8 mouse cellular contexts compared by ENCODE assay signal in genomic region chr15:78942663-78943062, GRCm38 (mm10). TPM values are rescaled to one million over a fixed set of nuclear protein-coding genes. Genes with fewer than 3 reads are reported as not detected.
A peak's percentile ranks its signal among the peaks of the same experiment; 100 is the strongest.
DNase-seq lines count a peak whose midpoint lies in the region; ATAC-seq and TF ChIP-seq lines count a peak whose summit lies in the region.

No protein-coding gene starts in this region.

- H3K27me3 ChIP-seq in embryonic facial prominence, embryonic 14.5 days (replicated peaks; ENCODE audit: control insufficient read depth, insufficient read depth, low read length), result no peaks in the 10 kb centered on the region
- H3K27me3 ChIP-seq in limb, embryonic 13.5 days, result no peaks in the 10 kb centered on the region
- no peaks in the 10 kb centered on the region for H3K27me3 ChIP-seq in midbrain, embryonic 16.5 days (ENCODE audit: control insufficient read depth, insufficient read depth, low read depth, low read length)
- no peaks in the 10 kb centered on the region for H3K27me3 ChIP-seq in spleen, adult 2 months (ENCODE audit: control insufficient read depth, insufficient read depth, low read length)

- no peak overlapping the region for H3K27ac ChIP-seq in embryonic facial prominence, embryonic 14.5 days (replicated peaks; ENCODE audit: low read depth, low read length)
- peak overlapping the region; percentile 3; the same call in 1 of the 2 replicates for H3K27ac ChIP-seq in limb, embryonic 13.5 days
- peak overlapping the region; percentile 63 for H3K27ac ChIP-seq in midbrain, embryonic 16.5 days (ENCODE audit: low read length)
- H3K27ac ChIP-seq in spleen, adult 2 months (ENCODE audit: insufficient read depth, low read length), result no peak overlapping the region

- peak overlapping the region; percentile 35; the same call in 1 of the 2 replicates for H3K9ac ChIP-seq in embryonic facial prominence, embryonic 14.5 days (ENCODE audit: low read depth, low read length)
- H3K9ac ChIP-seq in limb, embryonic 13.5 days, result peak overlapping the region; percentile 62
- peak overlapping the region; percentile 59 for H3K9ac ChIP-seq in midbrain, embryonic 16.5 days (ENCODE audit: low read depth, low read length)

- DNase-seq in CD4-positive, CD25-positive, alpha-beta regulatory T cell, adult 2 months (ENCODE audit: low read depth, low spot score), result peak; percentile 61
- peak; percentile 84 for DNase-seq in embryonic facial prominence, embryonic 14.5 days (ENCODE audit: low spot score)
- peak; percentile 82 for DNase-seq in heart, adult 8-10 months (ENCODE audit: low spot score)
- peak; percentile 68 to 82 for DNase-seq in kidney, adult 8-10 months
- peak in 1 of 2 experiments; percentile 54 for DNase-seq in spleen, adult 2 months (ENCODE audit: low read depth in 1 of 2, low spot score in 2 of 2)

- no peaks in the 10 kb centered on the region for H3K9me3 ChIP-seq in embryonic facial prominence, embryonic 14.5 days (ENCODE audit: control insufficient read depth, low read length)
- H3K9me3 ChIP-seq in limb, embryonic 13.5 days, result no peaks in the 10 kb centered on the region
- H3K9me3 ChIP-seq in midbrain, embryonic 16.5 days (replicated peaks; ENCODE audit: control insufficient read depth, low read length, poor library complexity, severe bottlenecking), result no peaks in the 10 kb centered on the region

- peak; percentile 70 for TF ChIP-seq CTCF in spleen, adult 2 months (IDR thresholded peaks at IDR 0.05; ENCODE audit: extremely low read depth, insufficient read depth, insufficient read length, insufficient replicate concordance)

- peaks cover 43% of the 10 kb centered on the region for H3K36me3 ChIP-seq in embryonic facial prominence, embryonic 14.5 days (ENCODE audit: control insufficient read depth, insufficient read depth, low read length)
- H3K36me3 ChIP-seq in limb, embryonic 13.5 days, result peaks cover 44% of the 10 kb centered on the region
- H3K36me3 ChIP-seq in midbrain, embryonic 16.5 days (ENCODE audit: control insufficient read depth, insufficient read depth, low read length), result peaks cover 23% of the 10 kb centered on the region
- peaks cover 21% of the 10 kb centered on the region for H3K36me3 ChIP-seq in spleen, adult 2 months (ENCODE audit: control insufficient read depth, insufficient read depth, low read length)

- no peak for ATAC-seq in CD4-positive, CD25-positive, alpha-beta regulatory T cell, adult 4 months
- ATAC-seq in embryonic facial prominence, embryonic 14.5 days (ENCODE audit: low read depth), result peak; percentile 60; the same call in 1 of the 2 replicates
- peak; percentile 59; the same call in 1 of the 2 replicates for ATAC-seq in limb, embryonic 13.5 days (ENCODE audit: low FRiP score, low read depth)
- peak; percentile 37; the same call in 1 of the 2 replicates for ATAC-seq in midbrain, embryonic 16.5 days

- peak overlapping the region; percentile 26 for H3K4me3 ChIP-seq in embryonic facial prominence, embryonic 14.5 days (ENCODE audit: low read depth, low read length)
- H3K4me3 ChIP-seq in limb, embryonic 13.5 days, result peak overlapping the region; percentile 38
- peak overlapping the region; percentile 29 for H3K4me3 ChIP-seq in midbrain, embryonic 16.5 days (ENCODE audit: low read depth, low read length)
- H3K4me3 ChIP-seq in spleen, adult 2 months (ENCODE audit: extremely low read depth, insufficient read depth, insufficient read length), result peak overlapping the region; percentile 10; the same call in 1 of the 2 replicates

- TF ChIP-seq POLR2A in spleen, adult 2 months (IDR thresholded peaks at IDR 0.05; ENCODE audit: low read depth, low read length), result no peak

- H3K4me1 ChIP-seq in embryonic facial prominence, embryonic 14.5 days (ENCODE audit: control insufficient read depth, insufficient read depth, low read length), result 0 out of 2 replicates have a peak, but pooled peaks cover 3% of the 10 kb centered on the region
- H3K4me1 ChIP-seq in limb, embryonic 13.5 days, result peaks cover 8% of the 10 kb centered on the region
- peaks cover 7% of the 10 kb centered on the region for H3K4me1 ChIP-seq in midbrain, embryonic 16.5 days (ENCODE audit: control insufficient read depth, insufficient read depth, low read length)
- peaks cover 2% of the 10 kb centered on the region; the same call in 1 of the 2 replicates for H3K4me1 ChIP-seq in spleen, adult 2 months (ENCODE audit: control insufficient read depth, insufficient read depth, insufficient read length)

- 4% methylated on average over 9 of the region's 9 CpGs for WGBS in embryonic facial prominence, embryonic 14.5 days
- WGBS in limb, embryonic 13.5 days, result 4% methylated on average over 9 of the region's 9 CpGs
- WGBS in midbrain, embryonic 16.5 days, result 2% methylated on average over 9 of the region's 9 CpGs
- WGBS in spleen, adult 2 months, result 35% methylated on average over 9 of the region's 9 CpGs

- H3K4me2 ChIP-seq in embryonic facial prominence, embryonic 14.5 days (ENCODE audit: low read depth, low read length), result peak overlapping the region; percentile 48
- peak overlapping the region; percentile 62 for H3K4me2 ChIP-seq in limb, embryonic 13.5 days (replicated peaks)
- peak overlapping the region; percentile 46 for H3K4me2 ChIP-seq in midbrain, embryonic 16.5 days (ENCODE audit: low read length)

RNA-seq across cellular contexts. Expression of gene Triobp, which starts 4.9 kb away (rescaled TPM):
- polyA plus RNA-seq in CD4-positive, CD25-positive, alpha-beta regulatory T cell, adult 4 months (2017; shearing (Covaris generic)), result 10 to 100 TPM; 15.6 to 20.0 TPM
- 46.2 and 47.4 TPM in 2 replicates for polyA plus RNA-seq in embryonic facial prominence, embryonic 14.5 days (2014; fragmentation: Nextera tagmentation; extraction: Ambion mirVana)
- total RNA-seq in heart, adult 8-10 months (2022), result 10 to 100 TPM; 30.2 to 31.3 (median 31.0) TPM
- 42.0 and 50.2 TPM in 2 replicates for polyA plus RNA-seq in limb, embryonic 13.5 days (2015; fragmentation: Nextera tagmentation; extraction: Ambion mirVana)
- 40.9 and 48.8 TPM in 2 replicates for polyA plus RNA-seq in midbrain, embryonic 16.5 days (2015; fragmentation: Nextera tagmentation; extraction: Ambion mirVana)
- polyA plus RNA-seq in spleen, adult 2 months (2012; rRNA removed), result 40.9 and 44.8 TPM in 2 replicates

RNA-seq across cellular contexts. Expression of gene Nol12, which starts 7.9 kb away (rescaled TPM):
- 10 to 100 TPM; 45.5 to 46.5 TPM for polyA plus RNA-seq in CD4-positive, CD25-positive, alpha-beta regulatory T cell, adult 4 months (2017; shearing (Covaris generic))
- 51.1 and 54.3 TPM in 2 replicates for polyA plus RNA-seq in embryonic facial prominence, embryonic 14.5 days (2014; fragmentation: Nextera tagmentation; extraction: Ambion mirVana)
- total RNA-seq in heart, adult 8-10 months (2022), result 10 to 100 TPM; 14.7 to 17.9 (median 17.1) TPM
- 55.7 and 60.0 TPM in 2 replicates for polyA plus RNA-seq in limb, embryonic 13.5 days (2015; fragmentation: Nextera tagmentation; extraction: Ambion mirVana)
- polyA plus RNA-seq in midbrain, embryonic 16.5 days (2015; fragmentation: Nextera tagmentation; extraction: Ambion mirVana), result 66.3 and 67.6 TPM in 2 replicates
- 14.2 TPM in 2 replicates for polyA plus RNA-seq in spleen, adult 2 months (2012; rRNA removed)

RNA-seq across cellular contexts. Expression of gene Lgals1, which starts 16.1 kb away (rescaled TPM):
- 100 to 1,000 TPM; 366 to 481 TPM for polyA plus RNA-seq in CD4-positive, CD25-positive, alpha-beta regulatory T cell, adult 4 months (2017; shearing (Covaris generic))
- polyA plus RNA-seq in embryonic facial prominence, embryonic 14.5 days (2014; fragmentation: Nextera tagmentation; extraction: Ambion mirVana), result 2,628 and 2,877 TPM in 2 replicates
- total RNA-seq in heart, adult 8-10 months (2022), result 100 to 1,000 TPM; 175 to 339 (median 222) TPM
- 1,866 and 1,947 TPM in 2 replicates for polyA plus RNA-seq in limb, embryonic 13.5 days (2015; fragmentation: Nextera tagmentation; extraction: Ambion mirVana)
- 51.7 and 53.2 TPM in 2 replicates for polyA plus RNA-seq in midbrain, embryonic 16.5 days (2015; fragmentation: Nextera tagmentation; extraction: Ambion mirVana)
- polyA plus RNA-seq in spleen, adult 2 months (2012; rRNA removed), result 75.4 and 93.0 TPM in 2 replicates

RNA-seq across cellular contexts. Expression of gene Pdxp, which starts 28.9 kb away (rescaled TPM):
- 1 to 10 TPM; 2.3 to 2.7 TPM for polyA plus RNA-seq in CD4-positive, CD25-positive, alpha-beta regulatory T cell, adult 4 months (2017; shearing (Covaris generic))
- polyA plus RNA-seq in embryonic facial prominence, embryonic 14.5 days (2014; fragmentation: Nextera tagmentation; extraction: Ambion mirVana), result 19.6 and 21.0 TPM in 2 replicates
- 1 to 10 TPM in 2 of 4 experiments, under 1 TPM in 2; 0.69 to 1.0 (median 0.88) TPM for total RNA-seq in heart, adult 8-10 months (2022)
- polyA plus RNA-seq in limb, embryonic 13.5 days (2015; fragmentation: Nextera tagmentation; extraction: Ambion mirVana), result 19.1 and 20.3 TPM in 2 replicates
- 107 and 126 TPM in 2 replicates for polyA plus RNA-seq in midbrain, embryonic 16.5 days (2015; fragmentation: Nextera tagmentation; extraction: Ambion mirVana)
- polyA plus RNA-seq in spleen, adult 2 months (2012; rRNA removed), result 13.1 and 23.5 TPM in 2 replicates

RNA-seq across cellular contexts. Expression of gene Sh3bp1, which starts 43.1 kb away (rescaled TPM):
- polyA plus RNA-seq in CD4-positive, CD25-positive, alpha-beta regulatory T cell, adult 4 months (2017; shearing (Covaris generic)), result 10 to 100 TPM; 49.5 to 59.0 TPM
- polyA plus RNA-seq in embryonic facial prominence, embryonic 14.5 days (2014; fragmentation: Nextera tagmentation; extraction: Ambion mirVana), result 40.8 and 44.1 TPM in 2 replicates
- 1 to 10 TPM; 2.6 to 6.3 (median 4.1) TPM for total RNA-seq in heart, adult 8-10 months (2022)
- 43.7 and 51.3 TPM in 2 replicates for polyA plus RNA-seq in limb, embryonic 13.5 days (2015; fragmentation: Nextera tagmentation; extraction: Ambion mirVana)
- polyA plus RNA-seq in midbrain, embryonic 16.5 days (2015; fragmentation: Nextera tagmentation; extraction: Ambion mirVana), result 2.2 and 2.7 TPM in 2 replicates
- 182 and 272 TPM in 2 replicates for polyA plus RNA-seq in spleen, adult 2 months (2012; rRNA removed)

Comparison
In these comparisons a context has a peak if more than half of its experiments do, and no peak if none do; other contexts are left out.
1. H3K27ac ChIP-seq: peak in limb, embryonic 13.5 days (single experiment) and midbrain, embryonic 16.5 days (single experiment); none in embryonic facial prominence, embryonic 14.5 days (single experiment) and spleen, adult 2 months (single experiment).
2. Peak in every context shown above with its lines, with median percentiles within 50 percentile points of each other: H3K4me2 ChIP-seq, H3K4me3 ChIP-seq and H3K9ac ChIP-seq.